Mouse (Mus musculus): ENCODE data around the gene Gm49394.

GRCm38 (mm10) chr7:142613077-142613476 is 56.7 kb downstream of the Gm49394 start:
- TF ChIP-seq ZNF384 (IDR thresholded peaks at IDR 0.05; ENCODE audit: low read depth, low read length) (no peak), CTCF (conservative IDR thresholded peaks at IDR 0.05 in 1 of 2, IDR thresholded peaks at IDR 0.05 in 1 of 2; ENCODE audit: low read depth in 2 of 2, low read length in 2 of 2) (no peak), MAX (IDR thresholded peaks at IDR 0.05; ENCODE audit: low read length) (no peak), HCFC1 (IDR thresholded peaks at IDR 0.05; ENCODE audit: low read depth, low read length) (no peak), TCF12 (IDR thresholded peaks at IDR 0.05; ENCODE audit: low read depth, low read length) (no peak), MAFK (IDR thresholded peaks at IDR 0.05; ENCODE audit: insufficient replicate concordance, low read length) (no peak), CHD2 (IDR thresholded peaks at IDR 0.05; ENCODE audit: low read length) (no peak), POLR2A (IDR thresholded peaks at IDR 0.05; ENCODE audit: low read depth, low read length) (no peak), EP300 (IDR thresholded peaks at IDR 0.05; ENCODE audit: low read length) (no peak), BHLHE40 (IDR thresholded peaks at IDR 0.05; ENCODE audit: low read depth, low read length) (no peak), USF2 (conservative IDR thresholded peaks at IDR 0.05; ENCODE audit: low read depth, low read length) (no peak)

Measured in CH12.LX (cell line).